Mouse (Mus musculus): ENCODE data around the gene Hoxc10.

GRCm38 (mm10) chr15:102972753-102973152 lies 6.2 kb downstream of the Hoxc10 start:
- TF ChIP-seq GATA1 (IDR thresholded peaks at IDR 0.05; ENCODE audit: borderline replicate concordance, low read length), result no peak
- TF ChIP-seq FLI1 (IDR thresholded peaks at IDR 0.05; ENCODE audit: low read length), result no peak
